Mouse (Mus musculus) ES-E14 (cell line): ENCODE measurements around the gene Irf5. TPM values are rescaled to one million over a fixed set of nuclear protein-coding genes. Genes with fewer than 3 reads are reported as not detected.
A peak's percentile ranks its signal among the peaks of the same experiment; 100 is the strongest.

Experiments
- DNase-seq: peaks from one replicate; pipeline ENCODE4 v3.0.0-alpha.2; 2013; ENCODE audit warnings: low read depth, low spot score
- H3K27ac ChIP-seq: 2 replicates; pipeline ENCODE4 v1.5.1; 2012; ENCODE audit warnings: low read depth, mild to moderate bottlenecking, low read length, moderate library complexity, mixed read lengths; ENCODE audit not compliant: poor library complexity, insufficient read depth, severe bottlenecking
- H3K36me3 ChIP-seq: 2 replicates; pipeline ENCODE4 v1.6.1; 2012; ENCODE audit warnings: mild to moderate bottlenecking, low read length, moderate library complexity, mixed read lengths; ENCODE audit not compliant: control insufficient read depth, poor library complexity, insufficient read depth, severe bottlenecking
- H3K4me1 ChIP-seq, 2 experiments: fragments of 150-350 bp in 1 of 2; sonication (generic) in 1 of 2; 2 replicates each; pipeline ENCODE4 v1.6.1; 2012; ENCODE audit warnings: low read length in 2 of 2, mild to moderate bottlenecking in 1 of 2, mixed read lengths in 1 of 2; ENCODE audit not compliant: control insufficient read depth in 2 of 2, insufficient read depth in 2 of 2, poor library complexity in 1 of 2
- H3K4me3 ChIP-seq, 2 experiments: fragments of 150-350 bp in 1 of 2; sonication (generic) in 1 of 2; 2 replicates each; pipeline ENCODE4 v1.5.1; 2012; ENCODE audit warnings: low read length in 2 of 2, low read depth in 1 of 2, mild to moderate bottlenecking in 1 of 2, mixed read lengths in 1 of 2; ENCODE audit not compliant: insufficient read depth in 1 of 2, poor library complexity in 1 of 2, severe bottlenecking in 1 of 2
- H3K9ac ChIP-seq: 2 replicates; pipeline ENCODE4 v1.6.1; 2012; ENCODE audit warnings: low read depth, mild to moderate bottlenecking, low read length, mixed read lengths; ENCODE audit not compliant: poor library complexity, insufficient read depth, severe bottlenecking
- H3K9me3 ChIP-seq: fragments of 150-350 bp; sonication (generic); 2 replicates; pipeline ENCODE4 v1.6.1; 2012; ENCODE audit warnings: low read depth, mild to moderate bottlenecking, low read length; ENCODE audit not compliant: control insufficient read depth, insufficient read depth
- CHD2 ChIP-seq: IDR thresholded peaks from 2 replicates; pipeline ENCODE4 v1.6.1; 2014; ENCODE audit warnings: mild to moderate bottlenecking, low read depth, low read length, inconsistent platforms
- HCFC1 ChIP-seq: IDR thresholded peaks from 2 replicates; pipeline ENCODE4 v1.6.1; 2012; ENCODE audit warnings: low read length, inconsistent platforms, borderline replicate concordance; ENCODE audit not compliant: insufficient read depth
- MAFK ChIP-seq: IDR thresholded peaks from 2 replicates; pipeline ENCODE4 v1.6.1; 2014; ENCODE audit warnings: mild to moderate bottlenecking, low read depth, low read length, inconsistent platforms; ENCODE audit not compliant: insufficient read depth
- ZC3H11A ChIP-seq: IDR thresholded peaks from 2 replicates; pipeline ENCODE4 v1.6.1; 2012; ENCODE audit warnings: low read depth, mild to moderate bottlenecking, inconsistent platforms, low read length, borderline replicate concordance
- ZNF384 ChIP-seq: IDR thresholded peaks from 2 replicates; pipeline ENCODE4 v1.6.1; 2012; ENCODE audit warnings: low read depth, low read length, inconsistent platforms
- in situ Hi-C, 2 experiments: fragments of 600-800 bp; cut with MboI; formaldehyde crosslinking; loops; one replicate each; pipeline ENCODE4 v1.15.1; 2025; ENCODE audit warnings: low sequenced_read_pairs in 2 of 2, inconsistent platforms in 1 of 2; ENCODE audit not compliant: unreplicated experiment in 2 of 2
- total RNA-seq: library from RNA; depleted of rRNA; stranded (reverse); fragments of 300-350 nt; gene quantifications from 2 replicates; pipeline ENCODE4 v1.2.3, GENCODE M21; 2012

Gene Irf5
- total RNA-seq, 1 experiment: 3.7 TPM

GRCm38 (mm10) chr6:29509086-29509485 is 17.3 kb upstream of the Irf5 start:
- Histone ChIP-seq H3K9ac (no peak overlapping the region), H3K9me3 (no peaks in the 10 kb centered on the region), H3K4me3 (no peak overlapping the region), H3K36me3 (no peaks in the 10 kb centered on the region), H3K4me1 (peaks cover 4 to 12% of the 10 kb centered on the region in 2 experiments; a peak in 3 of 4 replicates), H3K27ac (no peak overlapping the region)
- TF ChIP-seq ZC3H11A: no peak
- no peak for TF ChIP-seq MAFK
- no peak for TF ChIP-seq CHD2
- no peak for TF ChIP-seq HCFC1
- no peak for TF ChIP-seq ZNF384
- DNase-seq: no peak
- in situ Hi-C loops: no loop called here

- DNase-seq: no peak
- 0 out of 4 replicates have a peak overlapping the region, but pooled peaks of 1 of the 2 experiments have one; percentile 13 for H3K4me3 ChIP-seq
- in situ Hi-C loops: no loop called here
- H3K36me3 ChIP-seq: no peaks in the 10 kb centered on the region
- no peak overlapping the region for H3K27ac ChIP-seq
- no peaks in the 10 kb centered on the region for H3K9me3 ChIP-seq
- H3K9ac ChIP-seq: no peak overlapping the region
- H3K4me1 ChIP-seq: peaks cover 4 to 6% of the 10 kb centered on the region in 2 experiments; a peak in 3 of 4 replicates
- no peak for TF ChIP-seq ZC3H11A
- no peak for TF ChIP-seq MAFK
- TF ChIP-seq ZNF384: no peak
- TF ChIP-seq CHD2: no peak
- TF ChIP-seq HCFC1: no peak
Measured at GRCm38 (mm10) chr6:29513284-29513683, 13.1 kb upstream of the Irf5 start.

- H3K36me3 ChIP-seq: no peaks in the 10 kb centered on the region
- no peak for TF ChIP-seq ZC3H11A
- H3K4me1 ChIP-seq: peaks cover 2 to 6% of the 10 kb centered on the region in 2 experiments; a peak in 3 of 4 replicates
- H3K9me3 ChIP-seq: no peaks in the 10 kb centered on the region
- no peak overlapping the region for H3K9ac ChIP-seq
- peak; percentile 62 for DNase-seq
- in situ Hi-C loops: no loop called here
- no peak overlapping the region for H3K27ac ChIP-seq
- H3K4me3 ChIP-seq: no peak overlapping the region
Measured at GRCm38 (mm10) chr6:29517139-29517538, 9.3 kb upstream of the Irf5 start.

- no peak overlapping the region for H3K9ac ChIP-seq
- H3K4me1 ChIP-seq: peaks cover 0 to 3% of the 10 kb centered on the region in 2 experiments; a peak in 1 of 4 replicates
- TF ChIP-seq ZC3H11A (no peak), CHD2 (no peak), HCFC1 (no peak), MAFK (no peak), ZNF384 (no peak)
- no peak for DNase-seq
- in situ Hi-C loops: no loop called here
- no peak overlapping the region for H3K27ac ChIP-seq
- H3K36me3 ChIP-seq: no peaks in the 10 kb centered on the region
- no peak overlapping the region for H3K4me3 ChIP-seq
- H3K9me3 ChIP-seq: no peaks in the 10 kb centered on the region
Measured at GRCm38 (mm10) chr6:29522626-29523300, 3.7 kb upstream of the Irf5 start.
